Mouse (Mus musculus): ENCODE data around the gene Krt13. TPM values are rescaled to one million over a fixed set of nuclear protein-coding genes. Genes with fewer than 3 reads are reported as not detected.

Krt13 gene
- polyA plus RNA-seq, 1 experiment from 2014 or later = not detected

DNA sequence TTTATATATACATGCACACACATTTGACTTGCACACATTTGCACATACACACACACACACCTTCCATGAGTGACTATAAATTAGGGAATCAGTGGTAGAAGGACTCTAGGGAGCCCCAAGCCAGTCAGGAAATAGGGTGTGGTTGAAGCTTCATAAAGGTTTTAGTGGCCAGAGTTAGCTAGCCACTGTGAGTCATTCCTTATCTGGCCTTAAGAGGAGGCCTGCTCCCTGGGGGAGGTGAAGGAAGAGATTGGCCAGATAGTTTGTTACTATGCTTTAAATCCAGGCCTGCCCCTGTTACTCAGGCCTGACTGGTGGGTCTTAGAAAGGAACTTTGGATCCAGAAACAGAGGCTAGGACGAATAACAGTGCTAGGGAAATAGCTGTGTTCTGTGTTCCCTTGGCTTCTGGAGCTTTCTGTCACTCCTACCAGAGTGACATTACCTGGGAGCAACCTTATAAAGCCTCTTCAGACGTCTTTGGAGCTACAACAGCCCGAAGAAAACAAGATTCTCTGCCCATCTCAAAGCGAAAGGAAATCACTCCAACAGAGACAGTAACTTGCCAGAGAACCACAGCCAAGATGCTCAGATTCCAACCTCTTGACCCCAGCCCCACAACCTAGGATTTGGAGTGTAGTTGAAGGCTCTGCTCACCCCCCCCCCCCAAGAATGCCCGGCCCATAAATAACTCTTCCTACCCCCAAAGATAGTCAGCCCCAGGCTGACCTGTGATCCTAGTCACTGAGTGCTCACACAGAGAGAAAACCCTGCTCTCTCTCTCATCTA lies 26.4 kb upstream of the Krt13 start:
- DNase-seq (ENCODE audit: low spot score, missing footprints) (no peak), ATAC-seq (ENCODE audit: low FRiP score) (no peak)
- peaks cover 14% of the 10 kb centered on the region for H3K27me3 ChIP-seq (ENCODE audit: control insufficient read depth, insufficient read depth, low read length)

DNA sequence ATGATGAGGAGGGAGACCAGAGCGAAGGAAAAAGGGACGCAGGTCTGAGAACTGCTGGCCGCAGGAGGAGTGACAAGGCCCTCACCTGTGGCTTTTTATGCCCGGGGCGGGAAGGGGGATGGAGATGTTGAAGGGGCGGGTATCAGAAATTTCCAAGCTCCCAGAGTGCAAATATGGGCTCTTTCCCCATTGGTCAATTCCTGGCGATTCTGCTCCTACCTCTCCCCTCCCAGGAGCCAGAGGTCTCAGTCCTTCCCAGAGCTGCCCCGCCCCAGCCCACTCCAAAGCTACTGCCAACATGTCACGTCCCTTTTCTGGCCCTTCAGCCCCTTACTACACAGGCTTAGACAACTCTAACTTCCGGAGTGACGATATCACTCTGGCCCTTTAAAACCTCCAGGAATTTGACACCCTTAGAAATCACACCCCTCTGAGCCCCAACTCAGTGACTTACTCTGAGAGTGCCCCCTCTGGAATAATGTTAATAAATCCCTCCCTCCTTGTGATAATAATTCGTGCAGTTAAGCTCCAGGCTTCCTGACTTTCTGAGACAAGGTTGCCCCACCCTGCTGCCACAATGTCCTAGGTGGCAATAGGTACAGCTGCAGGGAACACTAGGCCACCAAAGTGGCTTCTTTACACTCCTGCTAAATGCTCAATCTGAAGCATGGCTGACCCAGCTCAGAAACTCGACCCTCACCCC lies 24.6 kb upstream of the Krt13 start:
- H3K4me3 ChIP-seq (ENCODE audit: low read depth, low read length) = peak overlapping the region; percentile 17
- 4% methylated on average over 13 of the region's 13 CpGs for WGBS
- peaks cover 14% of the 10 kb centered on the region for H3K27me3 ChIP-seq (ENCODE audit: control insufficient read depth, insufficient read depth, low read length)
- no peak overlapping the region for H3K27ac ChIP-seq (ENCODE audit: low read depth, low read length)
- ATAC-seq (ENCODE audit: low FRiP score) = no peak
- H3K36me3 ChIP-seq (ENCODE audit: control insufficient read depth, insufficient read depth, low read length) = no peaks in the 10 kb centered on the region
- H3K4me2 ChIP-seq = peak overlapping the region; percentile 49
- peaks cover 4% of the 10 kb centered on the region for H3K4me1 ChIP-seq (ENCODE audit: control insufficient read depth, insufficient read depth, low read length)
- DNase-seq (ENCODE audit: low spot score, missing footprints) = peak; percentile 87
- no peaks in the 10 kb centered on the region for H3K9me3 ChIP-seq (ENCODE audit: control insufficient read depth, low read length)
- no peak overlapping the region for H3K9ac ChIP-seq (ENCODE audit: low read length)

More for the DNA sequence above, 26.4 kb upstream of the Krt13 start:
- H3K4me3 ChIP-seq (ENCODE audit: low read depth, low read length) = no peak overlapping the region
- no peak overlapping the region for H3K4me2 ChIP-seq
- peaks cover 4% of the 10 kb centered on the region for H3K4me1 ChIP-seq (ENCODE audit: control insufficient read depth, insufficient read depth, low read length)
- no peaks in the 10 kb centered on the region for H3K9me3 ChIP-seq (ENCODE audit: control insufficient read depth, low read length)
- WGBS = 70% methylated on average over 5 of the region's 5 CpGs
- H3K9ac ChIP-seq (ENCODE audit: low read length) = no peak overlapping the region
- no peak overlapping the region for H3K27ac ChIP-seq (ENCODE audit: low read depth, low read length)
- H3K36me3 ChIP-seq (ENCODE audit: control insufficient read depth, insufficient read depth, low read length) = no peaks in the 10 kb centered on the region

DNA sequence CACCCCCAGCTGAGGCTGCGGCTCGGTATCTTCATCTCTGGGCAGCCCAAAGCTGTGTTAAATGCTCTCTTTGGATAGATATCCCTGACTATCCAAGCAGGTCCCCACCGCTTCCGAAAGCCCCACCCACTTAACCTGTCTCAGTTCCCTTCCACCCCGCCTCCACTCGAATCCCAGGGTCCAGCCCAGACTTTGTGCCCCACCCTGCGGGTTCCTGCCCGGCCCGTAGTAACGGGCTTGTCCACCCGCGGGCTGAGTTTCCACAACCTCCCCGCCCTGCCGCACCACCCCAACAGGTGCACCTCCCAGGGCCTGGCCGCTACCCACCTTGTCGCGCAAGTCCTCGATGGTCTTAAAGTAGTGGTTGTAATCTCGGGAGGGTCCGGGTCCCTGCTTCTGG lies 23.7 kb upstream of the Krt13 start:
- DNase-seq (ENCODE audit: low spot score, missing footprints) (peak; percentile 89), ATAC-seq (ENCODE audit: low FRiP score) (no peak)
- peaks cover 4% of the 10 kb centered on the region for H3K4me1 ChIP-seq (ENCODE audit: control insufficient read depth, insufficient read depth, low read length)
- peaks cover 14% of the 10 kb centered on the region for H3K27me3 ChIP-seq (ENCODE audit: control insufficient read depth, insufficient read depth, low read length)
- H3K36me3 ChIP-seq (ENCODE audit: control insufficient read depth, insufficient read depth, low read length) = no peaks in the 10 kb centered on the region
- H3K27ac ChIP-seq (ENCODE audit: low read depth, low read length) = no peak overlapping the region
- WGBS = 1% methylated on average over 20 of the region's 20 CpGs
- H3K9me3 ChIP-seq (ENCODE audit: control insufficient read depth, low read length) = no peaks in the 10 kb centered on the region
- H3K9ac ChIP-seq (ENCODE audit: low read length) = no peak overlapping the region
- H3K4me2 ChIP-seq = peak overlapping the region; percentile 49
- peak overlapping the region; percentile 17 for H3K4me3 ChIP-seq (ENCODE audit: low read depth, low read length)

DNA sequence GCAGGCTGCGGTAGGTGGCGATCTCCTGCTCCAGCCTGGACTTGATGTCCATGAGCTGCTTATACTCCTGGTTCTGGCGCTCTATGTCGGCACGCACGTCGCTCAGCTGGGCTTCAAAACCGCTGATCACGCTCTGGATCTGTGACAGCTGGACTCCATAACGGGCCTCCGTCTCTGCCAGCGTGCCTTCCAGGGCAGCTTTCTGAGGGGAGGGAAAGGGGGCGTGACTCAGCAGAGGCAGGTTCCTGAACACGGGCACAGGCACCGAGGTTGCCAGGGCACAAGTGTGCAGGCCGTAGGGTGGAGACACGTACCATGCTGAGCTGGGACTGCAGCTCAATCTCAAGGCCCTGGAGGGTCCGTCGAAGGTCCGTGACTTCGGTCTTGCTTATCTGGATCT lies 19.6 kb upstream of the Krt13 start:
- Histone ChIP-seq H3K4me1 (ENCODE audit: control insufficient read depth, insufficient read depth, low read length) (peaks cover 22% of the 10 kb centered on the region), H3K27ac (ENCODE audit: low read depth, low read length) (no peak overlapping the region), H3K27me3 (ENCODE audit: control insufficient read depth, insufficient read depth, low read length) (peaks cover 11% of the 10 kb centered on the region), H3K4me2 (no peak overlapping the region), H3K36me3 (ENCODE audit: control insufficient read depth, insufficient read depth, low read length) (no peaks in the 10 kb centered on the region), H3K9me3 (ENCODE audit: control insufficient read depth, low read length) (no peaks in the 10 kb centered on the region), H3K9ac (ENCODE audit: low read length) (no peak overlapping the region), H3K4me3 (ENCODE audit: low read depth, low read length) (no peak overlapping the region)
- DNase-seq (ENCODE audit: low spot score, missing footprints) (no peak), ATAC-seq (ENCODE audit: low FRiP score) (no peak)
- 88% methylated on average over 21 of the region's 21 CpGs for WGBS

DNA sequence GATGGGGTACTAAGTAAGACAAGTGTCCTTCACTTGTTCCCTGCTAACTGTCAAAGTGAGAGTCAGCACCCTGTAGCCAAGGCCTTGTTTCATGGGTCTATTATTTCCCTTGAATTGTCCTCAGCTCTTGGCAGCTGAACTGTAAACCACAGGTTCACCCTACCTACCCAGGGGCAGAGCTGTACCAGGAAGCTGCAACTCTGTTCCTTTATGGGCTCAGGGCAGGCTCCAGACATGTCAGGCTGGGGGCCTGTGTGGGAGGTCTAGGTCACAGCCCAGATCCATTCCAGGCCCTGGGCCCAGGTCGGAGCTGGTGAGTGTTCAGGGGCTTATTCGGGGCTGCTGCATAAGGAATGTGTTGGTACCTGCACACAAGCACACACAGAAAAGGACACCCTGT lies 18.0 kb upstream of the Krt13 start:
- no peaks in the 10 kb centered on the region for H3K36me3 ChIP-seq (ENCODE audit: control insufficient read depth, insufficient read depth, low read length)
- no peak overlapping the region for H3K4me3 ChIP-seq (ENCODE audit: low read depth, low read length)
- no peak overlapping the region for H3K4me2 ChIP-seq
- H3K9me3 ChIP-seq (ENCODE audit: control insufficient read depth, low read length) = no peaks in the 10 kb centered on the region
- peaks cover 19% of the 10 kb centered on the region for H3K4me1 ChIP-seq (ENCODE audit: control insufficient read depth, insufficient read depth, low read length)
- no peak overlapping the region for H3K9ac ChIP-seq (ENCODE audit: low read length)
- no peak overlapping the region for H3K27ac ChIP-seq (ENCODE audit: low read depth, low read length)
- ATAC-seq (ENCODE audit: low FRiP score) (no peak), DNase-seq (ENCODE audit: low spot score, missing footprints) (no peak)
- no peaks in the 10 kb centered on the region; the same call in 1 of the 2 replicates for H3K27me3 ChIP-seq (ENCODE audit: control insufficient read depth, insufficient read depth, low read length)
- WGBS = 73% methylated on average over 2 of the region's 2 CpGs

DNA sequence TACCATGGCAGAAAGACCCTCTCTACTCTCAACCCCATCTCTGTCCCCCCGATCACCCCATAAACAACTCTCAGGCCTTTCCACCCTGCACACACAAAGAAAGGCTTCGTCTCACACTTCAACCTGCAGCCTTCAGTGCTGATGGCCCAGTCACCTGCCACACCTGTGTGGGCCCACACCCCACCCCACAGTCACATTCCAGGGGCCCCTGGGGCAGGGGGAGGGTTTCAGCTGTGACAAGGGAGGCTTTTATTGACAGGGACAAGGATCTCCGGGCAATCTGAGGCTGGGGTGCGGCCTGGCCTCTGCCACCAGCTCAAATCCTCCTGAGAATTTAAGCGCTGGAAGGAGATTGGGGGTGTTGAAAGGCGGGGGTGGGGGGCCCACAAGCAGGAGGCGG lies 17.4 kb upstream of the Krt13 start:
- Histone ChIP-seq H3K4me1 (ENCODE audit: control insufficient read depth, insufficient read depth, low read length) (peaks cover 19% of the 10 kb centered on the region), H3K9ac (ENCODE audit: low read length) (no peak overlapping the region), H3K4me3 (ENCODE audit: low read depth, low read length) (no peak overlapping the region), H3K27me3 (ENCODE audit: control insufficient read depth, insufficient read depth, low read length) (no peaks in the 10 kb centered on the region), H3K36me3 (ENCODE audit: control insufficient read depth, insufficient read depth, low read length) (no peaks in the 10 kb centered on the region), H3K27ac (ENCODE audit: low read depth, low read length) (no peak overlapping the region), H3K4me2 (no peak overlapping the region), H3K9me3 (ENCODE audit: control insufficient read depth, low read length) (no peaks in the 10 kb centered on the region)
- WGBS = 40% methylated on average over 7 of the region's 7 CpGs
- DNase-seq (ENCODE audit: low spot score, missing footprints) (no peak), ATAC-seq (ENCODE audit: low FRiP score) (no peak)

DNA sequence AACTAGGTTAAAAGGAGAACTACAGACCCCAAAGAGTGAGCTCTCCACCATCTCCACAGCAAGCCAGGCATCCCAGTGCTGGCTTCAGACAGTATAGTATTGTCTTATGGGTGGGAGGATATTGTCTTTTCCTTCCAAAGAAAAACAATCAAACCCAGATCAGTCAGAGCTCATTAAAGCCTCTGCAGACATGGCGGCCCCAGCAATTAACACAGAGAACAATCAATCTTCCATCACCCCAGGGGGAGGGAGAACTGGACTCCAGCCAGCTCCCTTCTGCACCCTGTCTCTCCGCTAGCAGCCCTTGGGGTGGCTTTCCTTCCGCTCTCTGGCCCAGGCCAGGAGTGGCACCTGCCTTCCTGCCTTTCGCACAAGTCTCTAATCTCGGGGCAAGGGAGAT lies 16.3 kb upstream of the Krt13 start:
- DNase-seq (ENCODE audit: low spot score, missing footprints) = peak; percentile 85
- WGBS = 61% methylated on average over 5 of the region's 5 CpGs

DNA sequence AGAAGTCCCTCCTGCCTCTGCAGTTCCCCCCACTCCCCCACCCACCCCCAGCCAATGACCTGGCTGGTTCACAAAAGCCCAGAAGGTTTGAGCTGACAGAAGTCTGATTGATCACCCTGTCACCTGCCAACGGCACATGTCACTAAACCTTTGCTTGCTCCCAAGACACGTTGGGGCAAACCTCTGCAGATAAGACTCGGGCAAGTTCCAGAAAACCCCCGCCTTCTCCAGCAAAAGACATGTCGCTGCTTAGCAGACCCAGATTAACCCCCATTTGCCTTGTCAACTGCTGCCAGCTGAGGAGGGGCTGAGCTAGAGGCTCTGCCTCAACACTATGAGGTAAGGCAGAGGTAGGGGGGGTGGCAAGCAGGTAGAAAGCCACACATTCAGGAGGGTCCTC lies 15.2 kb upstream of the Krt13 start:
- H3K4me2 ChIP-seq = no peak overlapping the region
- no peaks in the 10 kb centered on the region for H3K36me3 ChIP-seq (ENCODE audit: control insufficient read depth, insufficient read depth, low read length)
- H3K9ac ChIP-seq (ENCODE audit: low read length) = no peak overlapping the region
- H3K27me3 ChIP-seq (ENCODE audit: control insufficient read depth, insufficient read depth, low read length) = no peaks in the 10 kb centered on the region
- ATAC-seq (ENCODE audit: low FRiP score) = no peak
- H3K27ac ChIP-seq (ENCODE audit: low read depth, low read length) = no peak overlapping the region
- WGBS = 29% methylated on average over 5 of the region's 5 CpGs
- H3K4me3 ChIP-seq (ENCODE audit: low read depth, low read length) = no peak overlapping the region
- H3K4me1 ChIP-seq (ENCODE audit: control insufficient read depth, insufficient read depth, low read length) = peaks cover 19% of the 10 kb centered on the region
- DNase-seq (ENCODE audit: low spot score, missing footprints) = peak; percentile 86
- H3K9me3 ChIP-seq (ENCODE audit: control insufficient read depth, low read length) = no peaks in the 10 kb centered on the region

More for the DNA sequence above, 16.3 kb upstream of the Krt13 start:
- peaks cover 19% of the 10 kb centered on the region for H3K4me1 ChIP-seq (ENCODE audit: control insufficient read depth, insufficient read depth, low read length)
- H3K9ac ChIP-seq (ENCODE audit: low read length) = no peak overlapping the region
- no peak overlapping the region for H3K4me2 ChIP-seq
- no peaks in the 10 kb centered on the region for H3K9me3 ChIP-seq (ENCODE audit: control insufficient read depth, low read length)
- H3K27me3 ChIP-seq (ENCODE audit: control insufficient read depth, insufficient read depth, low read length) = no peaks in the 10 kb centered on the region
- no peaks in the 10 kb centered on the region for H3K36me3 ChIP-seq (ENCODE audit: control insufficient read depth, insufficient read depth, low read length)
- H3K4me3 ChIP-seq (ENCODE audit: low read depth, low read length) = no peak overlapping the region
- ATAC-seq (ENCODE audit: low FRiP score) = 0 out of 2 replicates have a peak, but pooled peaks have one; percentile 24
- H3K27ac ChIP-seq (ENCODE audit: low read depth, low read length) = no peak overlapping the region

DNA sequence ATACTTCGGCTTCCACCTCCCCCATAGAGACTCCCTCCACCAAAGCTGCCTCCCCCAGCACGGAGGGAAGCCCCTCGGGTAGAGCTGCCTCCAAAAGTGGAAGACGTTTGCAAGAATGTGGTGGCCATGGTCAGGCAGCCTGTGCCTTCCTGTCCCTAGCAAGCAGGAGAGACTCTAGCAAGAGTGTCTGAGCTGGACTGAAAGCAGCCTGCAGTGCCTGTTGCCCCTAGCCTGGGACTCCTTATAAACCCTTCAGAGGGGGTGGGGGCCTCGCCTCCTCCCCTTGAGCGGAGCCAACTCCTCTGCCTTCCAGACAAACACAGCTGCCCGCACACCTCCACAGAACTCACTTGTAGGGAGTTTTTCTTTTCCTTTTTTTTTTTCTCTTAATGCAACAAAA lies 14.4 kb upstream of the Krt13 start, which contains the start of gene Krt15:
Gene Krt15 (minus strand): TSS at position 198 of the 400 bp plus-strand sequence.
- DNase-seq (ENCODE audit: low spot score, missing footprints) (no peak), ATAC-seq (ENCODE audit: low FRiP score) (no peak)
- no peak within 1 kb of the TSS for H3K9ac ChIP-seq (ENCODE audit: low read length)
- H3K27me3 ChIP-seq (ENCODE audit: control insufficient read depth, insufficient read depth, low read length) = no peaks in the 10 kb centered on the region
- H3K27ac ChIP-seq (ENCODE audit: low read depth, low read length) = no peak within 1 kb of the TSS
- peaks cover 19% of the 10 kb centered on the region for H3K4me1 ChIP-seq (ENCODE audit: control insufficient read depth, insufficient read depth, low read length)
- H3K36me3 ChIP-seq (ENCODE audit: control insufficient read depth, insufficient read depth, low read length) = no peaks in the 10 kb centered on the region
- 66% methylated on average over 7 of the region's 7 CpGs for WGBS
- H3K9me3 ChIP-seq (ENCODE audit: control insufficient read depth, low read length) = no peaks in the 10 kb centered on the region
- no peak within 1 kb of the TSS for H3K4me2 ChIP-seq
- no peak within 1 kb of the TSS for H3K4me3 ChIP-seq (ENCODE audit: low read depth, low read length)
